Mouse (Mus musculus): ENCODE measurements around the gene Dctn1. TPM values are rescaled to one million over a fixed set of nuclear protein-coding genes. Genes with fewer than 3 reads are reported as not detected.

The Dctn1 gene
- polyA plus RNA-seq, 1 experiment from 2014 or later = 156 TPM

DNA sequence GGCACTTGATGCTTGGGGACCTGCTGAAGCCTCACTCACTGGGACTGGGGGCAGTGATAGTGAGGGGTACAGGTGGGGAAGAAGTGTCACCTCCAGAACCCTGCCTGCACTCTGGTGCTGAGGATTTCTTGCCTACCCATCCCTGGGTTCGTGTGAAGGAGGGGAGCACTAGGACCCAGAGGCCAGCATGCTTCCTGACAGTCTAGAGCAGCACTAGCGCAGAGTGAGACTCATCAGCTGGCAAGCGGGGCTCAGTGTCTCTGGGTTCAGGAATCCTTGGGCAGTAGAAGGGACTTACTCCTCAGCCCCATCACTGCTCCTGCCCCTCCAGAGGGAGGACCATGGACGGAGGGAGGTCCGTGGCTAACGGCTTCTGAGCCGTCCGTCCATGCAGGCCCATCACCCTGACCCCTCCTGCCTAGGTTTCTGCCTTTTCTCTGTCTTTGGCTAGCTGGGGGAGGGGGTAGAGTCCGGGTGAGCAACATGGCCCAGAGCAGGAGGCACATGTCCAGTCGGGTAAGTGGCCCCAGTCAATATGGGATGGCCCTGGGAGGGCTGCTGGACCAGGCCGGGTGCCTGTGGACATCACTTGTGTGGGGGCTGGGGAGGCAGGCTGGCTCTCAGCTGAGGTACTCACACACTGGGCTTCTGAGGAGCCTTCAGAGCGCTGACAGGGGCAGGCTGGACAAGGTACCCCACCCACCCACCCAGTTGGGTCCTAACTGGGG, 13.8 kb downstream of the Dctn1 start:
- peaks cover 20% of the 10 kb centered on the region for H3K4me1 ChIP-seq
- peak overlapping the region; percentile 63 for H3K9ac ChIP-seq (replicated peaks)
- peak overlapping the region; percentile 60 for H3K4me2 ChIP-seq (replicated peaks)
- WGBS = 14% methylated on average over 12 of the region's 12 CpGs
- peak overlapping the region; percentile 35; the same call in 1 of the 2 replicates for H3K27ac ChIP-seq (replicated peaks)
- peak; percentile 83 for ATAC-seq (ENCODE audit: low FRiP score, low read depth)
- peak overlapping the region; percentile 42 for H3K4me3 ChIP-seq
- H3K9me3 ChIP-seq = no peaks in the 10 kb centered on the region
- H3K27me3 ChIP-seq = no peaks in the 10 kb centered on the region
- peaks cover 19% of the 10 kb centered on the region for H3K36me3 ChIP-seq

DNA sequence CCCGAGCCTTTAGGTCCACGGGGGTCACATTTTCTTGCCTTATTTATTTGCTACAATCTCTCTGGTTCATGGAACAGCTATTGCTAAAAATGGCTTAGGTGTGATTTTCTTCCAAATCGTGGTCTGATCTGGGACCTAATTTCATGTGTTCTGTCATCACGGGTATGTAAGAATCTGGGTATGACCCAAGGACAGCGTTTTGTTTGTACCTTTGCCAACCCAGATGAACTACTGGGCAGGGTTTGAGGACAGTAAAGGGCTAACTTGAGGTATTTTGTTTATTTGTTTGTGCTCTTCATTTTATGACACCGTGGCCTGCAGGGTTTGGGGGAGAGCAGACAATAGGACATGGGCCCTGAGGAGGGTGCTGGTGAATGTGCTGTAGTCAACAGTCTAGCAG, 14.9 kb downstream of the Dctn1 start:
- H3K4me1 ChIP-seq = peaks cover 30% of the 10 kb centered on the region
- H3K4me2 ChIP-seq (replicated peaks) = peak overlapping the region; percentile 60; the same call in 1 of the 2 replicates
- H3K9ac ChIP-seq (replicated peaks) = peak overlapping the region; percentile 63
- no peak overlapping the region for H3K4me3 ChIP-seq
- 91% methylated on average over 6 of the region's 6 CpGs for WGBS
- H3K27me3 ChIP-seq = no peaks in the 10 kb centered on the region
- ATAC-seq (ENCODE audit: low FRiP score, low read depth) = no peak
- no peaks in the 10 kb centered on the region for H3K9me3 ChIP-seq
- peaks cover 19% of the 10 kb centered on the region for H3K36me3 ChIP-seq
- H3K27ac ChIP-seq (replicated peaks) = no peak overlapping the region

DNA sequence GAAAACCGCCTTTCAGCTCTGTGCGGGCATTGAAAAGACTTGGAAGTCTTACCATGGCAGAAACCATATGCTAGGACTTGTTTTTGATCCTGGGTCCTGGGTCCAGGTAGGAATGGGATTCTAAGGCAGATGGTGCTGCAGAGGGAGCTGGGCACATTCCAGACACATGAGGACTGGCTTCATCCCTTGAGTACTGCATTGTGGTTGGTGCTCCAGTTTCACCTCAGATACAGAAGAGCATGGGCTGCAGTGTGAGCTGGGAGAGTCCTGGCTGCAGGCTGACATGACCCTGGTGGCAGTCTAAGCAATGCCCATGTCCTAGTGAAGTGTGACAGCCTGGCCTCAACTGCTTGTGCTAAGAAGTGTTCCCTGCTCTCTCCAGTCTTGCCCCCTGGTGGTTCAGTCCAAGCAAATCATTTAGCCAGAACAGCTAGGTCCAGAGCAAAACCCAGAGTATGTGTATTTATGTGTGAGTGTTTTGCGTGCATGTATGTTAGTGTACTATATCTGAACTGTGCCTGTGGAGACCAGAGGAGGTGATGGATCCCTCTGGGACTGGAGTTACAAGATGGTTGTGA, 19.2 kb downstream of the Dctn1 start:
- Histone ChIP-seq H3K9me3 (no peaks in the 10 kb centered on the region), H3K27ac (replicated peaks) (peak overlapping the region; percentile 81), H3K9ac (replicated peaks) (no peak overlapping the region), H3K36me3 (peaks cover 32% of the 10 kb centered on the region), H3K4me2 (replicated peaks) (no peak overlapping the region), H3K27me3 (no peaks in the 10 kb centered on the region), H3K4me1 (peaks cover 49% of the 10 kb centered on the region), H3K4me3 (no peak overlapping the region)
- no peak for ATAC-seq (ENCODE audit: low FRiP score, low read depth)
- 92% methylated on average over 3 of the region's 3 CpGs for WGBS

DNA sequence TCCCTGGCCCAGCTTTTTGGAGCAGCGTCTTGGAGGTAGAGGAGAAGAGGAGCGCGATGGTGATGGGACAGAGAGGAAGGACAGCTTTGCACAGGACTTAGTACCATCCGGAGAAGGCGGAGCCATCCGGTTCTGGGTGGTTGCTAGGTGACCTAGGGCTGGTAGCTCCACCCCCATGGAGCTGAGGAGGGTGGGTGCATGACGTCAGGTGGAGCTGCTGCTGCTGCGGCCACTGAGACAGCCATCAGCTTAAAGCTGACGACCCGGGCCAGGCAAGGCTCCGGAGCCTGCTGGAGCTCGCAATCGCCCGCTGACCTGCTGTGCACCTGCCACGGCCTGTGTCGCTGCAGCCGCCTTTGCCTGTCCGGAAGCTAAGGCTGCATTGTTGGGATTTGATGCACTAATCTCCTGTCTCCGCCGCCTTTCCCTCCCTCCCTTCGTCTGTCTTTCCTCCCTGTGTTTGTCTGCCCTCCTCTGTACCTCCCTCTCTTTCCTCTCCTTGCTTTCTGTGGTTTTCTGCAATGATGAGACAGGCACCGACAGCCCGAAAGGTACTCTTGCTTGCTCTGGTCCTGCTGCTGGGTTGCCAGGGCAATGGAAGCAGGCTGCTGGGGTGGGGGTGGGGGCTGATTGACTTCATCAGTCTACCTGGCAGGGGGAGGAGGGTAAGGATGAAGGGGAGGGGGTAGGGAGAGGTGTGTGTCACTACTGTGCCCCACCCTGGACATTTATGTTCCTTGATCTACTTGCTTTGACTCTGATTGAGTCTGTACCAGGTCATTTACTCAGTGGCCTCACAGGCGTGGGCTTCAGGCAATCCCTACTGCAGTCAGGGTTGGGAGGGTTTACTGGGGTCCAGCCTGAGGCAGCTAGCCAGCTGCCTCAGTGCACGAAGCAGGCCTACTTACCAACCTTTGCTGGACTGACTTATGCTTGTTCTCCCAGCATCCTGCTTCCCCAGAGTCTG, 20.5 kb downstream of the Dctn1 start:
- Histone ChIP-seq H3K27me3 (no peaks in the 10 kb centered on the region), H3K9me3 (no peaks in the 10 kb centered on the region), H3K9ac (replicated peaks) (peak overlapping the region; percentile 73), H3K4me2 (replicated peaks) (peak overlapping the region; percentile 61), H3K36me3 (peaks cover 44% of the 10 kb centered on the region), H3K4me3 (peak overlapping the region; percentile 48), H3K27ac (replicated peaks) (peak overlapping the region; percentile 81), H3K4me1 (peaks cover 40% of the 10 kb centered on the region)
- WGBS = 5% methylated on average over 25 of the region's 25 CpGs
- peak; percentile 96 for ATAC-seq (ENCODE audit: low FRiP score, low read depth)

DNA sequence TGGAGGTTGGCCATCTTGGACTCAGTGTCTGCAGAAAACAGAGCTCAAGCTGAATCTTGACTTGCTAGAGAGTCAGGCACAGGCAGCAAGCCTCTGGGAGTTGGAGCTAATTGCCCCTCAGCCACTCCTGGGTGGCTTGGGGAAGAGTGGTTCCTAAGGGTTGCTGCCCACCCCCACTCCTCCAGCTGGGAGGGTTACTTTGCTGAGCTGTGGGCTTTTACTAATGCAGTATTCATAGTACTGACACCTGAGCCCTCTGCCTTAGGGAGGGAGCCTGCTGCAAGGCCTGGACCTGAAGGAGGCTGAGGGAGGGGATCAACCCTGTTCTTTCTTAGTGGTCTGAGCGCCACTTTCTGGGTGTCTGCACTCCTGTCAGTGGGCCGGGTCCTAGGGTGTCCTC, 21.2 kb downstream of the Dctn1 start:
- WGBS = 61% methylated on average over 2 of the region's 2 CpGs
- Histone ChIP-seq H3K4me2 (replicated peaks) (peak overlapping the region; percentile 61), H3K36me3 (peaks cover 52% of the 10 kb centered on the region), H3K27ac (replicated peaks) (peak overlapping the region; percentile 81), H3K4me1 (peaks cover 40% of the 10 kb centered on the region), H3K4me3 (peak overlapping the region; percentile 48), H3K27me3 (no peaks in the 10 kb centered on the region), H3K9me3 (no peaks in the 10 kb centered on the region), H3K9ac (replicated peaks) (peak overlapping the region; percentile 73)
- no peak; the same call in 1 of the 2 replicates for ATAC-seq (ENCODE audit: low FRiP score, low read depth)

DNA sequence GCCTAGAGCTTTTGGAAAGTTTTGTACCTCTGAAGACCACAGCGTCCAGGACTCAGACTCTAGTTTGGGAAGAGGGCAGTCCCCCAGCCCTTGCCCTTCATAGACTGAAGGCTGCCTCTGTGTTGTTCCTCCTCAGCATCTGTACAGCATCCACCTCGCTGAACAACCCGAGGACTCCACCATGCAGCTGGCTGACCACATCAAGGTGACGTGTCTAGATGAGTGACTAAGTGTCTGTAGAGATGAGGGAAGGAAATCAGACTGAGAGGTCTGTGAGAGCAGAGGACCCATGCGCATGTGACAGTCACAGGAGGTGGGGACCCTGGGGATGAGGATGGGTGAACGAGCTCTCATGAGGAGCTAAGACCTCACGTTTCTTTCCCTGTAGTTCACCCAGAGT, 27.9 kb downstream of the Dctn1 start:
- Histone ChIP-seq H3K9ac (replicated peaks) (no peak overlapping the region), H3K27ac (replicated peaks) (no peak overlapping the region), H3K4me3 (no peak overlapping the region), H3K27me3 (no peaks in the 10 kb centered on the region), H3K4me2 (replicated peaks) (no peak overlapping the region), H3K9me3 (no peaks in the 10 kb centered on the region), H3K4me1 (peaks cover 2% of the 10 kb centered on the region; the same call in 1 of the 2 replicates), H3K36me3 (peaks cover 99% of the 10 kb centered on the region)
- ATAC-seq (ENCODE audit: low FRiP score, low read depth) = no peak
- WGBS = 95% methylated on average over 7 of the region's 7 CpGs

DNA sequence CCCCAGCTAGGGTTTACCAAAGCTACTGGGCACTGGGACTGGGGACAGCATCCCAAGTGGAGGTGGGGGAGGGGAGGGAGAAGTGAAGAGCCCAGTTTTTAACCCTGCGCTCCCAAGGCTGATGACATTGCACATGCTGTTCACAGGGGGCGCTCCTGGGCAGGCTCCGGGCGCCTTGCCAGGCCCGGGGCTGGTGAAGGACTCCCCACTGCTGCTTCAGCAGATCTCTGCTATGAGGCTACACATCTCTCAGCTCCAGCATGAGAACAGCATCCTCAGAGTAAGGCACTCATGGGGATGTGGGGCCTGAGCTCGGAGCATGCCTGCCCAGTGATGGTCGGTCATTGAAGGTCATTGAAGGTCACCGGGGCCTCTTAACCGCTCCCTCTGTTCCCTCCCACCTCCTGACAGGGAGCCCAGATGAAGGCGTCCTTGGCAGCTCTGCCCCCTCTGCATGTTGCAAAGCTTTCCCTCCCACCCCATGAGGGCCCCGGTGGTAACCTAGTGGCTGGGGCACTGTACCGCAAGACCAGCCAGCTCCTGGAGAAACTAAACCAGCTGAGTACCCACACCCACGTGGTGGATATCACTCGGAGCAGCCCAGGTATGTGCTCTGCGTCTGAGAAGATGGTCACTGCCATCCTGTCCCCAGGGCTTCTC, 31.8 kb downstream of the Dctn1 start:
- no peak overlapping the region for H3K4me2 ChIP-seq (replicated peaks)
- ATAC-seq (ENCODE audit: low FRiP score, low read depth) = peak; percentile 50
- no peak overlapping the region for H3K9ac ChIP-seq (replicated peaks)
- no peak overlapping the region for H3K4me3 ChIP-seq
- H3K27me3 ChIP-seq = no peaks in the 10 kb centered on the region
- H3K9me3 ChIP-seq = no peaks in the 10 kb centered on the region
- WGBS = 46% methylated on average over 15 of the region's 15 CpGs
- H3K4me1 ChIP-seq = no peaks in the 10 kb centered on the region
- no peak overlapping the region for H3K27ac ChIP-seq (replicated peaks)
- H3K36me3 ChIP-seq = peaks cover 93% of the 10 kb centered on the region

DNA sequence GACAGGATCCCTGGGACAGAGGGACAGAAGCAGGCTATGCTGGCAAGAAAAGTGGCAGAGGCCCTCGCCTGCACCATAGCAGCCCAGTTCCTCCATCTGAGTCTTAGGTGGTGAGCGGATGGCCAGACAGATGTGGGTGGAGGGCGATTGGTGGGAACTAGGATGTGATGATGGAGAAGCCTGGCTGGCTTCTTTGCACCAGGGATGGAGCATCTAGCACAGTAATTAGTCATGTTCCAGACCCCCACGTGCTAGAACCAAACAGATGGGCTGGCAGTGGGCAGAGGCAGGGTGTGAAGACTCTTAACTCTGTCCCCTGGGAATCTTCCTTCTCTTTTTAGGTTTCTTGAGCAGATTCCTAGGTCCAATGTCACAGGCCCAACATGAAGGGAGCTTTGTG, 37.6 kb downstream of the Dctn1 start:
- H3K9ac ChIP-seq (replicated peaks) = no peak overlapping the region
- no peak overlapping the region for H3K4me3 ChIP-seq
- H3K4me2 ChIP-seq (replicated peaks) = no peak overlapping the region
- H3K27me3 ChIP-seq = no peaks in the 10 kb centered on the region
- H3K9me3 ChIP-seq = no peaks in the 10 kb centered on the region
- no peak for ATAC-seq (ENCODE audit: low FRiP score, low read depth)
- no peak overlapping the region for H3K27ac ChIP-seq (replicated peaks)
- WGBS = 90% methylated on average over 4 of the region's 4 CpGs
- H3K4me1 ChIP-seq = no peaks in the 10 kb centered on the region
- peaks cover 34% of the 10 kb centered on the region for H3K36me3 ChIP-seq

DNA sequence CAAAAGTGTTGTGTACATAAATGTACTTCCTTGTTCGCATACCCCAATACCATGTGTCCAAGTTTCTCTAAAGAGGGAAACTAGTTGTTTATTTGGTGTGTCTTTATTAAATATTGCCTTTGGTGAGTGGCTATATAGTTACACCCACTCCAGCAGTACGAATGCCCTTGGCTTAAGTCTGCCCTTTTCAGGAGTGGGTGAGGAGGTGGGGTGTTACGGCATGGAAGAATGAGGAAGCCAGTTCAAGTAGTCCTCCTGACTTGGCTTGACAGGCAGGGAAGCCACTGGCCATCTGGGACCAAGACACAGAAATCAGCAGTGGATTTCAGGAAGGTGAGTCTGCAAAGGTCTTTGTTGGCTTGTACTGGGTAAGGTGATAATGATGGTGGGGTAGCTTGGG, 40.1 kb downstream of the Dctn1 start:
- H3K27me3 ChIP-seq = no peaks in the 10 kb centered on the region
- no peak overlapping the region for H3K9ac ChIP-seq (replicated peaks)
- no peak for ATAC-seq (ENCODE audit: low FRiP score, low read depth)
- WGBS = 86% methylated on average over 3 of the region's 3 CpGs
- no peak overlapping the region for H3K4me3 ChIP-seq
- H3K4me2 ChIP-seq (replicated peaks) = no peak overlapping the region
- H3K27ac ChIP-seq (replicated peaks) = no peak overlapping the region
- H3K9me3 ChIP-seq = no peaks in the 10 kb centered on the region
- H3K36me3 ChIP-seq = peaks cover 13% of the 10 kb centered on the region
- peaks cover 5% of the 10 kb centered on the region; the same call in 1 of the 2 replicates for H3K4me1 ChIP-seq

DNA sequence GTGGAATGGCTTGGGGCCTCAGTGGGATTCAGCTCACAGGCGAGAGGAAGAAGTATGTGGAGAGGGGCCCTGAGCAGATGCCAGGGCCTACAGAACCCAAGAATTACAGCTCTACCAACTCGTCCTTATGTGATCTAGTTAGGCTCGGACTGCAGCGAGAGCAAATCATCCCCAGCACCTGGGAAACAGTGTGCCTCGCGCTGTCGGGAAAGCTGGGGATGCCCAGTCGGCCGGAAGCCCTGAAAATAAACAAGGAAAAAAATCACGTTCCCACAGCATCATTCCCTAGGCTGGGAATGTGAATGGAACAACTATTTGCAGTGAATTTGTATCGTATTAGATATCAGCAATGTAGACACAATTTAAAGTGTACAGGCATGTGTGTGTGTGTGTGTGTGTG, 40.6 kb downstream of the Dctn1 start:
- 82% methylated on average over 11 of the region's 11 CpGs for WGBS
- no peaks in the 10 kb centered on the region for H3K27me3 ChIP-seq
- H3K4me1 ChIP-seq = peaks cover 6% of the 10 kb centered on the region; the same call in 1 of the 2 replicates
- no peak overlapping the region for H3K27ac ChIP-seq (replicated peaks)
- H3K4me2 ChIP-seq (replicated peaks) = no peak overlapping the region
- no peaks in the 10 kb centered on the region for H3K9me3 ChIP-seq
- no peak overlapping the region for H3K4me3 ChIP-seq
- H3K36me3 ChIP-seq = peaks cover 8% of the 10 kb centered on the region; the same call in 1 of the 2 replicates
- no peak for ATAC-seq (ENCODE audit: low FRiP score, low read depth)
- H3K9ac ChIP-seq (replicated peaks) = no peak overlapping the region

DNA sequence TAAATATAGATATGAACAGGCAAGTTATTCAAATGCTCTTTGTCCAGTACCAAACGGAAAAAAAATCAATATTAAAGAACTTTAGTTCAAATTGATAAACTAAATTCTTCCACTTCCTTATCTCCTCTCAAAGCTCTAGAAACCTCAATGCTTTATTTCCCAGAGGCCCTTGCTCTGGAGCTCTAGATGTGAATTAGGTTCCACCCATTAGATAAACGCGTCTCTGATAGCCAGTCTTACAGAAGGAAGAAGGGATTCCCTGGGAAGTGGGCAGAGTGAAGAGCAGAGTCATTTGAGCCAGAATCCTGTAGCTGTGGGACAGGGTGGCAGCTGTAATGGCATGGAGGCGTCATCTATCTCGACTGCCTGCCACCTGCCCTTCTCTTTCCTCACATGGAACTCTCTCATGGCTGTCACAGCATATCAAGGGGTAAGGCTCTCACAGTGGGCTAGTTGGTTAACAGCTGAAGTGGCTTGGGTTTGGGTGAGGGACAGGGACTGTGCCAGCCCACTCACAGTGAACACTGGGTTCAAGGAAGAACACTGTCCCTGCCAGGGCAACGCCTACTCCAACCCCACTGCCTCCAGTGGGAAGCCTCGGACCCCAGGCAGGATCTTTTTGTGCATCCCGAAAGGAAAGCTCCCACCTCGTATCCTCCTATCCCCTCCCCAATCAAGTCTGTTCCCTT, 41.8 kb downstream of the Dctn1 start:
- Histone ChIP-seq H3K4me2 (replicated peaks) (no peak overlapping the region), H3K36me3 (no peaks in the 10 kb centered on the region)
- WGBS = 75% methylated on average over 9 of the region's 9 CpGs

More for the DNA sequence above, 41.8 kb downstream of the Dctn1 start:
- Histone ChIP-seq H3K4me3 (no peak overlapping the region), H3K27ac (replicated peaks) (no peak overlapping the region), H3K9me3 (no peaks in the 10 kb centered on the region), H3K9ac (replicated peaks) (no peak overlapping the region), H3K4me1 (peaks cover 11% of the 10 kb centered on the region; the same call in 1 of the 2 replicates), H3K27me3 (no peaks in the 10 kb centered on the region)
- ATAC-seq (ENCODE audit: low FRiP score, low read depth) = no peak
